23 mouse cellular contexts compared by ENCODE assay signal in genomic region chr5:144263082-144263481, GRCm38 (mm10). TPM values are rescaled to one million over a fixed set of nuclear protein-coding genes. Genes with fewer than 3 reads are reported as not detected.
DNase-seq lines count a peak whose midpoint lies in the region; ATAC-seq and TF ChIP-seq lines count a peak whose summit lies in the region.
"Had no signal": no experiment of that assay in that cellular context is flagged by ENCODE, and none has a peak within 500 bp of the region (broad histone marks: within the 10 kb centered on the region; RNA-seq: fewer than 3 reads in every experiment).

No protein-coding gene starts in this region.

- peaks cover 77% of the 10 kb centered on the region for H3K4me1 ChIP-seq in heart, embryonic 10.5 days
- peaks cover 56% of the 10 kb centered on the region for H3K4me1 ChIP-seq in heart, postnatal 0 days (ENCODE audit: control insufficient read depth, insufficient read depth)
- peaks cover 75% of the 10 kb centered on the region for H3K4me1 ChIP-seq in E14TG2a.4 (replicated peaks; ENCODE audit: low read depth, low read length)
- peaks cover 12% of the 10 kb centered on the region; the same call in 1 of the 2 replicates for H3K4me1 ChIP-seq in lung, postnatal 0 days (ENCODE audit: insufficient read depth, low read depth, low read length)

- H3K4me3 ChIP-seq in heart, embryonic 10.5 days, result no peak overlapping the region
- no peak overlapping the region for H3K4me3 ChIP-seq in heart, postnatal 0 days (ENCODE audit: low read depth, low read length)
- peak overlapping the region; percentile 23; the same call in 1 of the 2 replicates for H3K4me3 ChIP-seq in E14TG2a.4 (replicated peaks; ENCODE audit: low read length)
- no peak overlapping the region for H3K4me3 ChIP-seq in lung, postnatal 0 days (ENCODE audit: low read depth, low read length)
- H3K4me3 ChIP-seq: embryonic facial prominence, embryonic 12.5 days; erythroblast, embryonic 14.5 days; forebrain, embryonic 13.5 days; hindbrain, embryonic 10.5 days; layer of hippocampus, adult 2 months; megakaryocyte, embryonic 14.5 days had no signal

- H3K9ac ChIP-seq in heart, postnatal 0 days (replicated peaks; ENCODE audit: low read depth, low read length), result 0 out of 2 replicates have a peak overlapping the region, but pooled peaks have one; percentile 9
- 0 out of 2 replicates have a peak overlapping the region, but pooled peaks have one; percentile 3 for H3K9ac ChIP-seq in lung, postnatal 0 days (replicated peaks; ENCODE audit: low read depth)
- H3K9ac ChIP-seq: embryonic facial prominence, embryonic 12.5 days; forebrain, embryonic 13.5 days had no signal

- H3K4me2 ChIP-seq in heart, postnatal 0 days (ENCODE audit: low read depth, low read length), result no peak overlapping the region
- no peak overlapping the region for H3K4me2 ChIP-seq in lung, postnatal 0 days (replicated peaks; ENCODE audit: low read depth, low read length)
- H3K4me2 ChIP-seq: embryonic facial prominence, embryonic 12.5 days; forebrain, embryonic 13.5 days had no signal

- peaks cover 74% of the 10 kb centered on the region for H3K36me3 ChIP-seq in heart, embryonic 10.5 days
- H3K36me3 ChIP-seq in heart, postnatal 0 days (replicated peaks; ENCODE audit: control insufficient read depth, insufficient read depth, low read length), result peaks cover 42% of the 10 kb centered on the region
- peaks cover 82% of the 10 kb centered on the region for H3K36me3 ChIP-seq in E14TG2a.4 (ENCODE audit: insufficient read depth, low read length)
- peaks cover 15% of the 10 kb centered on the region; the same call in 1 of the 2 replicates for H3K36me3 ChIP-seq in lung, postnatal 0 days (ENCODE audit: insufficient read depth, low read length)

- no peak for ATAC-seq in heart, postnatal 0 days (ENCODE audit: insufficient read depth, low read depth)
- ATAC-seq in lung, postnatal 0 days, result peak; percentile 40
- ATAC-seq: forebrain, embryonic 13.5 days; hindbrain, postnatal 0 days; intestine, postnatal 0 days had no signal

- WGBS in heart, embryonic 10.5 days, result 51% methylated on average over 9 of the region's 9 CpGs
- 35% methylated on average over 9 of the region's 9 CpGs for WGBS in heart, postnatal 0 days
- 52% methylated on average over 9 of the region's 9 CpGs for WGBS in lung, postnatal 0 days

- H3K27me3 ChIP-seq in heart, embryonic 10.5 days (ENCODE audit: insufficient read depth, poor library complexity, severe bottlenecking), result no peaks in the 10 kb centered on the region
- no peaks in the 10 kb centered on the region for H3K27me3 ChIP-seq in heart, postnatal 0 days (ENCODE audit: control insufficient read depth, insufficient read depth, low read length)
- H3K27me3 ChIP-seq in E14TG2a.4 (ENCODE audit: insufficient read depth, low read length), result no peaks in the 10 kb centered on the region
- H3K27me3 ChIP-seq in lung, postnatal 0 days (replicated peaks; ENCODE audit: insufficient read depth, low read length), result no peaks in the 10 kb centered on the region
- H3K27me3 ChIP-seq: embryonic facial prominence, embryonic 12.5 days; forebrain, embryonic 13.5 days; megakaryocyte, embryonic 14.5 days had no signal

- TF ChIP-seq CTCF in heart, postnatal 0 days (IDR thresholded peaks at IDR 0.05; ENCODE audit: low read depth), result no peak
- TF ChIP-seq CTCF in E14TG2a.4 (conservative IDR thresholded peaks at IDR 0.05; ENCODE audit: low read length), result no peak
- no peak for TF ChIP-seq CTCF in lung, postnatal 0 days (IDR thresholded peaks at IDR 0.05)

- DNase-seq in heart, embryonic 10.5 days (ENCODE audit: low spot score), result no peak
- DNase-seq in heart, adult 8-10 months (ENCODE audit: low spot score), result no peak
- no peak for DNase-seq in heart, postnatal 0 days (ENCODE audit: low spot score)
- no peak for DNase-seq in heart, adult 11 months
- peak; percentile 54 for DNase-seq in lung, postnatal 0 days (ENCODE audit: low spot score)
- no peak for DNase-seq in frontal cortex, postnatal 25 days (ENCODE audit: low spot score in 2 of 2)
- DNase-seq in embryo, embryonic 10 days (ENCODE audit: low spot score), result no peak
- DNase-seq: cerebellum, adult 8-10 months; gastrocnemius, postnatal 14 days; kidney, postnatal 14 days; layer of hippocampus, postnatal 36 days; liver; midbrain, embryonic 14.5 days; thymus, adult 2 months had no signal

- H3K9me3 ChIP-seq in heart, embryonic 10.5 days, result no peaks in the 10 kb centered on the region
- H3K9me3 ChIP-seq in heart, postnatal 0 days (replicated peaks; ENCODE audit: control insufficient read depth, low read length), result no peaks in the 10 kb centered on the region
- H3K9me3 ChIP-seq in E14TG2a.4 (ENCODE audit: low read length), result no peaks in the 10 kb centered on the region
- H3K9me3 ChIP-seq in lung, postnatal 0 days (ENCODE audit: low read length), result no peaks in the 10 kb centered on the region
- H3K9me3 ChIP-seq: embryonic facial prominence, embryonic 12.5 days; forebrain, embryonic 13.5 days; hindbrain, embryonic 10.5 days; megakaryocyte, embryonic 14.5 days had no signal

- no peak for TF ChIP-seq EP300 in heart, postnatal 0 days (IDR thresholded peaks at IDR 0.05; ENCODE audit: low read depth)
- no peak for TF ChIP-seq EP300 in lung, postnatal 0 days (IDR thresholded peaks at IDR 0.05)

- peak overlapping the region; percentile 18; the same call in 1 of the 2 replicates for H3K27ac ChIP-seq in heart, embryonic 10.5 days
- peak overlapping the region; percentile 30; the same call in 1 of the 2 replicates for H3K27ac ChIP-seq in heart, postnatal 0 days (ENCODE audit: low read depth)
- H3K27ac ChIP-seq in lung, postnatal 0 days (ENCODE audit: low read length), result 0 out of 2 replicates have a peak overlapping the region, but pooled peaks have one; percentile 20
- H3K27ac ChIP-seq: embryonic facial prominence, embryonic 12.5 days; forebrain, embryonic 13.5 days; hindbrain, embryonic 10.5 days; hindbrain, postnatal 0 days; layer of hippocampus, adult 2 months had no signal

RNA-seq across cellular contexts. Expression of gene Bri3, which starts 18.8 kb away (rescaled TPM):
- 104 and 110 TPM in 2 replicates for polyA plus RNA-seq in heart, embryonic 10.5 days (2016; fragmentation: Nextera tagmentation; extraction: Ambion mirVana)
- 100 to 1,000 TPM; 148 to 170 (median 156) TPM for total RNA-seq in heart, adult 8-10 months (2022)
- total RNA-seq in heart, postnatal 0 days (2014; rRNA removed; ENCODE audit: low replicate concordance), result 51.3 and 71.0 TPM in 2 replicates
- 278 and 304 TPM in 2 replicates for polyA plus RNA-seq in heart, postnatal 0 days (2015; fragmentation: Nextera tagmentation; extraction: Ambion mirVana)
- 278 and 286 TPM in 2 replicates for polyA plus RNA-seq in lung, postnatal 0 days (2015; fragmentation: Nextera tagmentation; extraction: Ambion mirVana)

RNA-seq across cellular contexts. Expression of gene Tecpr1, which starts 39.7 kb away (rescaled TPM):
- polyA plus RNA-seq in heart, embryonic 10.5 days (2016; fragmentation: Nextera tagmentation; extraction: Ambion mirVana), result 15.1 and 18.7 TPM in 2 replicates
- total RNA-seq in heart, adult 8-10 months (2022), result 10 to 100 TPM; 25.2 to 33.4 (median 28.5) TPM
- 19.2 and 28.3 TPM in 2 replicates for total RNA-seq in heart, postnatal 0 days (2014; rRNA removed; ENCODE audit: low replicate concordance)
- 11.7 and 13.5 TPM in 2 replicates for polyA plus RNA-seq in heart, postnatal 0 days (2015; fragmentation: Nextera tagmentation; extraction: Ambion mirVana)
- polyA plus RNA-seq in lung, postnatal 0 days (2015; fragmentation: Nextera tagmentation; extraction: Ambion mirVana), result 34.1 and 35.0 TPM in 2 replicates
